ENCODE assay signal across 31 mouse cellular contexts in genomic region chrX:137947741-137948140, GRCm38 (mm10).
"Had no signal": no experiment of that assay in that cellular context is flagged by ENCODE, and none has a peak within 500 bp of the region (broad histone marks: within the 10 kb centered on the region; RNA-seq: fewer than 3 reads in every experiment).

No protein-coding gene starts in this region.

- DNase-seq: left cerebral cortex, postnatal 4 days; liver; liver, embryonic 13.5 days; liver, postnatal 0 days; lung, adult 18-20 months; lung, adult 2 months; lung, embryonic 14.5 days; lung, postnatal 10 days; lung, postnatal 14 days; lung, postnatal 36 days; lung, postnatal 4 days; midbrain, embryonic 14.5 days had no signal

- H3K9me3 ChIP-seq: limb, embryonic 10.5 days; limb, embryonic 12.5 days; limb, embryonic 13.5 days; limb, embryonic 15.5 days; liver, embryonic 12.5 days; liver, embryonic 13.5 days; liver, embryonic 15.5 days; lung, embryonic 15.5 days; megakaryocyte, embryonic 14.5 days; midbrain, embryonic 10.5 days; midbrain, embryonic 12.5 days; midbrain, embryonic 13.5 days; midbrain, embryonic 15.5 days had no signal

- H3K36me3 ChIP-seq: limb, embryonic 10.5 days; limb, embryonic 12.5 days; limb, embryonic 13.5 days; limb, embryonic 15.5 days; liver, embryonic 12.5 days; liver, embryonic 13.5 days; liver, embryonic 15.5 days; lung, embryonic 15.5 days; midbrain, embryonic 10.5 days; midbrain, embryonic 12.5 days; midbrain, embryonic 13.5 days; midbrain, embryonic 15.5 days had no signal

- H3K27ac ChIP-seq: limb, embryonic 10.5 days; limb, embryonic 12.5 days; limb, embryonic 13.5 days; limb, embryonic 15.5 days; liver, embryonic 12.5 days; liver, embryonic 13.5 days; liver, embryonic 14.5 days; liver, embryonic 15.5 days; lung, embryonic 15.5 days; macrophage; midbrain, embryonic 10.5 days; midbrain, embryonic 12.5 days; midbrain, embryonic 13.5 days; midbrain, embryonic 15.5 days had no signal

- ATAC-seq: liver, embryonic 12.5 days; liver, postnatal 0 days; lung, postnatal 0 days; midbrain, embryonic 13.5 days; midbrain, embryonic 15.5 days; midbrain, embryonic 16.5 days had no signal

- H3K4me2 ChIP-seq: limb, embryonic 12.5 days; limb, embryonic 13.5 days; limb, embryonic 15.5 days; liver, embryonic 11.5 days; liver, embryonic 12.5 days; liver, embryonic 13.5 days; liver, embryonic 15.5 days; lung, embryonic 14.5 days; lung, embryonic 15.5 days; midbrain, embryonic 11.5 days; midbrain, embryonic 12.5 days; midbrain, embryonic 13.5 days; midbrain, embryonic 15.5 days had no signal

- H3K4me3 ChIP-seq: limb, embryonic 10.5 days; limb, embryonic 12.5 days; limb, embryonic 13.5 days; limb, embryonic 15.5 days; liver, embryonic 12.5 days; liver, embryonic 13.5 days; liver, embryonic 15.5 days; lung, embryonic 15.5 days; megakaryocyte, embryonic 14.5 days; midbrain, embryonic 10.5 days; midbrain, embryonic 12.5 days; midbrain, embryonic 13.5 days; midbrain, embryonic 15.5 days; myocyte had no signal

- H3K9ac ChIP-seq: limb, embryonic 12.5 days; limb, embryonic 13.5 days; limb, embryonic 15.5 days; liver, embryonic 12.5 days; liver, embryonic 13.5 days; liver, embryonic 14.5 days; liver, embryonic 15.5 days; liver, postnatal 0 days; lung, embryonic 14.5 days; lung, embryonic 15.5 days; midbrain, embryonic 12.5 days; midbrain, embryonic 13.5 days; midbrain, embryonic 15.5 days had no signal

- H3K27me3 ChIP-seq: limb, embryonic 12.5 days; limb, embryonic 13.5 days; limb, embryonic 15.5 days; liver, embryonic 12.5 days; liver, embryonic 13.5 days; liver, embryonic 15.5 days; lung, embryonic 15.5 days; megakaryocyte, embryonic 14.5 days; midbrain, embryonic 12.5 days; midbrain, embryonic 13.5 days; midbrain, embryonic 15.5 days had no signal

- H3K4me1 ChIP-seq: limb, embryonic 10.5 days; limb, embryonic 12.5 days; limb, embryonic 13.5 days; limb, embryonic 15.5 days; liver, embryonic 12.5 days; liver, embryonic 13.5 days; liver, embryonic 15.5 days; lung, embryonic 15.5 days; megakaryocyte, embryonic 14.5 days; midbrain, embryonic 10.5 days; midbrain, embryonic 12.5 days; midbrain, embryonic 13.5 days; midbrain, embryonic 15.5 days had no signal
